Mouse (Mus musculus) cortical plate, adult 2 months (tissue): ENCODE data around the gene Topors.

Experiments used
- CTCF ChIP-seq: fragments of 200-500 bp; IDR thresholded peaks from 2 replicates; pipeline ENCODE4 v1.5.1; 2011; ENCODE audit warnings: mild to moderate bottlenecking, control low read depth, low read length; ENCODE audit not compliant: insufficient read depth; ENCODE audit errors: extremely low read depth
- POLR2A ChIP-seq: fragments of 200-500 bp; IDR thresholded peaks from 2 replicates; pipeline ENCODE4 v1.6.1; 2011; ENCODE audit warnings: mild to moderate bottlenecking, low read length, control low read depth; ENCODE audit not compliant: insufficient read depth; ENCODE audit errors: extremely low read depth

DNA sequence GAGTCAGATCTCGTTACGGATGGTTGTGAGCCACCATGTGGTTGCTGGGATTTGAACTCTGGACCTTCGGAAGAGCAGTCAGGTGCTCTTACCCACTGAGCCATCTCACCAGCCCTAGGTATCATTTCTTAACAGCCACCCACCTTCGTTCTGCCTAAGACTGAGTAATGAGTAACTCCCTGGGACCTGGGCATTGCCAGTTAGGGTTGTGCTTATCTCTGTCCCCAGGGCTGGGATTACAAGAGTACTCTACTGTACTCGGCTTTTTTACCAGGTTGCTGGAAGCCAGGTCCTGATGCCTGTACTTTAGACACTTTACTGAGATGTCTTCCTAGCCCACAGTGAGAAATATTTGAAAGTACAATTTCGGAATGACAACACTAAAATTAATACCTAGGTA lies 57.5 kb downstream of the Topors start:
- TF ChIP-seq CTCF (no peak), POLR2A (no peak)
